In the genomic region with DNA sequence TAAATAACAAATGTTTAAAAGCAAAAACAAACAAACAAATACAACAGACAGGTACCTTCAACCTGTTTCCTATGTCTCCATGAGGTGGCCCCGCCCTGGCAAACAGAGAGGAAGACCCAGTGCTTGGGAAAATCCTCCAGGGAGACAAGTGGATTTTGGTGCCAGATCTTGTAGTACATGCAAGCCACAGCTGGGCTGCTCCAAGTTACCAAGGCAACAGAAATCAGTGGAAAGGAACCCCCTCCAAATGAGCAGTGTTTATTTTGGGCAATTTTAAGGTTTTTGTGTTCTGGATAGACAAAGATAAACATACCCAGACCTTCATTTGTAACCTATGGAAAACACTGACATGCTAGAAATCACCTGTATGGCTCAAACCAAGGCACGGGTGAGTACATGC, we compare ENCODE assay signal across 14 mouse cellular contexts.
"Had no signal": no experiment of that assay in that cellular context is flagged by ENCODE, and none has a peak within 500 bp of the region (broad histone marks: within the 10 kb centered on the region; RNA-seq: fewer than 3 reads in every experiment).

No protein-coding gene starts in this region.

- H3K36me3 ChIP-seq: stomach, embryonic 15.5 days had no signal

- H3K9me3 ChIP-seq: limb, embryonic 10.5 days; midbrain, embryonic 10.5 days; neural tube, embryonic 15.5 days; stomach, embryonic 15.5 days had no signal

- H3K4me3 ChIP-seq: limb, embryonic 10.5 days; midbrain, embryonic 10.5 days; myocyte; neural tube, embryonic 15.5 days; stomach, embryonic 15.5 days had no signal

- DNase-seq: kidney, adult 18-20 months; kidney, postnatal 10 days; kidney, postnatal 4 days; lung, embryonic 14.5 days; lung, postnatal 10 days; lung, postnatal 4 days; thymus, adult 2 months; thymus, postnatal 36 days had no signal

- H3K4me2 ChIP-seq: liver, embryonic 11.5 days; lung, embryonic 14.5 days; neural tube, embryonic 15.5 days; stomach, embryonic 15.5 days had no signal

- H3K27ac ChIP-seq: limb, embryonic 10.5 days; midbrain, embryonic 10.5 days; neural tube, embryonic 15.5 days; stomach, embryonic 15.5 days had no signal

- H3K27me3 ChIP-seq: neural tube, embryonic 15.5 days; stomach, embryonic 15.5 days had no signal

- H3K4me1 ChIP-seq: limb, embryonic 10.5 days; midbrain, embryonic 10.5 days; neural tube, embryonic 15.5 days; stomach, embryonic 15.5 days had no signal

- H3K9ac ChIP-seq: lung, embryonic 14.5 days; neural tube, embryonic 15.5 days; stomach, embryonic 15.5 days had no signal
